Mouse (Mus musculus): ENCODE data around the gene Spen.

DNA sequence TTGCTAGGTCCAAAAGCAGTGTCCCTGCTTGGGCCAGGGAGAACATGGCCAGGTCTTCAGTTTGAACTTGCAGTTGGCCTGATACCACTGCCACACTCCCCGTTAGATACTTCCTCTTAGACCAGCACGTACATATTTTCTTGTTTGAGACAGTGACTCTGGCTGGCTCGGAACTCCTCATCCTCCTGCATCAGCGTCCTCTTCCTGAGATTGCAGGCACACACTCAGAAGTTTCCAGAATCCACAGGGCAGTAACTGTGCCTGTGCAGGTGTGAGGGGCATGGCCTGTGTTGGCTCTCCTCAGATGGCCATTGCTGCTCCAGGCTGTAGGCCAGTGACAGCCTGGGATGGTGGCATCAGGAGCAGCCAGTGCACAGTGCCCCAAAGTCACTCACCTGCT lies 77.9 kb downstream of the Spen start:
- TF ChIP-seq GATA1 (IDR thresholded peaks at IDR 0.05; ENCODE audit: borderline replicate concordance, low read length), result no peak
- TF ChIP-seq FLI1 (IDR thresholded peaks at IDR 0.05; ENCODE audit: low read length), result no peak
